Mouse (Mus musculus) bone marrow, adult 2 months (tissue): ENCODE results near the gene Apbb2. TPM values are rescaled to one million over a fixed set of nuclear protein-coding genes. Genes with fewer than 3 reads are reported as not detected.

ENCODE experiments used
- H3K27ac ChIP-seq: fragments of 200-500 bp; 2 replicates; pipeline ENCODE4 v1.5.1; 2012; ENCODE audit warnings: low read depth, mild to moderate bottlenecking, control low read depth, inconsistent platforms, low read length; ENCODE audit not compliant: control insufficient read depth, poor library complexity, insufficient read depth
- H3K4me1 ChIP-seq: fragments of 200-500 bp; 2 replicates; pipeline ENCODE4 v1.6.1; 2011; ENCODE audit warnings: low read length; ENCODE audit not compliant: control insufficient read depth, insufficient read depth
- H3K4me3 ChIP-seq: fragments of 200-500 bp; replicated peaks from 2 replicates; pipeline ENCODE3; 2011; ENCODE audit warnings: mild to moderate bottlenecking, low read depth, low read length, control low read depth; ENCODE audit not compliant: control insufficient read depth
- CTCF ChIP-seq: fragments of 200-500 bp; IDR thresholded peaks from 2 replicates; pipeline ENCODE4 v1.5.1; 2011; ENCODE audit warnings: low read length, control low read depth; ENCODE audit not compliant: control insufficient read depth, insufficient read depth
- POLR2A ChIP-seq: fragments of 200-500 bp; IDR thresholded peaks from 2 replicates; pipeline ENCODE4 v1.6.1; 2011; ENCODE audit warnings: low read depth, mild to moderate bottlenecking, control low read depth, low read length, borderline replicate concordance; ENCODE audit not compliant: control insufficient read depth
- WGBS: fragments of 180-500 bp; shearing (Covaris S2); methylation state at CpG from one replicate; pipeline ENCODE4 v1.1.7; 2018; 5-methylcytosine and 5-hydroxymethylcytosine counted together
- polyA plus RNA-seq: library from polyadenylated mRNA; stranded (reverse); fragments of >200 nt; gene quantifications from 2 replicates; pipeline ENCODE4 v1.2.4, GENCODE M21; 2011; ENCODE audit warnings: low replicate concordance; ENCODE audit not compliant: missing spikeins, insufficient read depth, insufficient read length

The Apbb2 gene
- polyA plus RNA-seq, 1 experiment, result 6.6 TPM

- H3K4me1 ChIP-seq, result no peaks in the 10 kb centered on the region; the same call in none of the 2 replicates
- H3K27ac ChIP-seq, result no peak overlapping the region
- WGBS, result 35% methylated on average over 7 of the region's 7 CpGs
- no peak overlapping the region for H3K4me3 ChIP-seq
- no peak for TF ChIP-seq POLR2A
- peak; percentile 23; the same call in 1 of the 2 replicates for TF ChIP-seq CTCF
Observed at GRCm38 (mm10) chr5:66338583-66338982, 280.0 kb downstream of the Apbb2 start.

GRCm38 (mm10) chr5:66337969-66338345, 280.6 kb downstream of the Apbb2 start:
- WGBS, result 18% methylated on average over 6 of the region's 6 CpGs
- Histone ChIP-seq H3K4me1 (no peaks in the 10 kb centered on the region; the same call in none of the 2 replicates), H3K27ac (no peak overlapping the region), H3K4me3 (no peak overlapping the region)
- TF ChIP-seq POLR2A, result no peak
- no peak for TF ChIP-seq CTCF

GRCm38 (mm10) chr5:66337025-66337968, 281.3 kb downstream of the Apbb2 start:
- no peak for TF ChIP-seq CTCF
- peak; percentile 27; the same call in 1 of the 2 replicates for TF ChIP-seq POLR2A
- Histone ChIP-seq H3K4me1 (no peaks in the 10 kb centered on the region; the same call in none of the 2 replicates), H3K4me3 (no peak overlapping the region), H3K27ac (no peak overlapping the region)
- 8% methylated on average over 38 of the region's 38 CpGs for WGBS

GRCm38 (mm10) chr5:66330806-66331205, 287.8 kb downstream of the Apbb2 start:
- Histone ChIP-seq H3K4me3 (no peak overlapping the region), H3K27ac (no peak overlapping the region), H3K4me1 (no peaks in the 10 kb centered on the region)
- 76% methylated on average over 6 of the region's 6 CpGs for WGBS
- TF ChIP-seq CTCF (no peak), POLR2A (no peak)

- WGBS, result 75% methylated on average over 7 of the region's 7 CpGs
- Histone ChIP-seq H3K4me1 (no peaks in the 10 kb centered on the region), H3K27ac (no peak overlapping the region), H3K4me3 (no peak overlapping the region)
- TF ChIP-seq POLR2A (no peak), CTCF (no peak)
Observed at GRCm38 (mm10) chr5:66328766-66329165, 289.8 kb downstream of the Apbb2 start.

- TF ChIP-seq CTCF (no peak), POLR2A (no peak)
- Histone ChIP-seq H3K4me3 (no peak overlapping the region), H3K27ac (no peak overlapping the region), H3K4me1 (no peaks in the 10 kb centered on the region)
- 82% methylated on average over 19 of the region's 19 CpGs for WGBS
Observed at GRCm38 (mm10) chr5:66327949-66328726, 290.4 kb downstream of the Apbb2 start.

- TF ChIP-seq CTCF (peak; percentile 73), POLR2A (no peak)
- 69% methylated on average over 7 of the region's 7 CpGs for WGBS
- Histone ChIP-seq H3K4me3 (no peak overlapping the region), H3K4me1 (no peaks in the 10 kb centered on the region), H3K27ac (no peak overlapping the region)
Observed at GRCm38 (mm10) chr5:66326395-66326794, 292.2 kb downstream of the Apbb2 start.

GRCm38 (mm10) chr5:66323603-66324002, 295.0 kb downstream of the Apbb2 start:
- H3K4me3 ChIP-seq, result no peak overlapping the region
- H3K27ac ChIP-seq, result no peak overlapping the region
- TF ChIP-seq POLR2A, result no peak
- no peak for TF ChIP-seq CTCF
- H3K4me1 ChIP-seq, result no peaks in the 10 kb centered on the region
- 21% methylated on average over 11 of the region's 11 CpGs for WGBS
